Mouse (Mus musculus): ENCODE results near the gene Aox1. TPM values are rescaled to one million over a fixed set of nuclear protein-coding genes. Genes with fewer than 3 reads are reported as not detected.
"Not testable (repeated sequence)": the region's sequence is repeated elsewhere in the genome, so short reads cannot be mapped to it uniquely, and the experiment has no call there.

Aox1 gene
- 1 to 10 TPM; 1.6 to 1.7 TPM for total RNA-seq (2021)
- long read RNA-seq, experiment 1 = 0 reads
- long read RNA-seq, experiment 2 = 0 reads

DNA sequence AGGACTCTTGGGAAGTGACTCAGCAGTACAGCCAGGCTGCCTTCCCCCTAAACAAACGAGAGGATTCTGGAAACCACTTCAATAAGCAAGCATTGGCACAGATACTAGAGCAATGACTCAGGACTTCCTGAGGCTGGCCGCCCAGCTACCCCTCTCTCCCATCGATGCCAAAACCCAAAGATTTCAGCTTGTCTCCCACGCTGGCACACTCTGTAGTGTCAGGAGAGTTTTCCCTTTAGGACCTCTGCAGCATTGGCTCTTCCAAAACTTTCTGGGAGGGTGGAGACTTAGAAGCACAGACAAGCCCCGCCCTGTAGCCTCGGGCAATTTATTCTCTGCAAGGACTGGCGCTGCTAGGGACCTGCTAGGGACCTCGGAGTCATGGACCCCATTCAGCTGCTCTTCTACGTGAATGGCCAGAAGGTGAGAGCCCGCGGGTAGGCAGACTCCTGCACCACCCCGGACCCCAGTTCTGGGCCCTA is at the start of gene Aox1:
TSS of gene Aox1 (plus strand) at position 296 of the 482 bp plus-strand sequence.
- DNase-seq (ENCODE audit: low spot score in 2 of 2) = peak; percentile 14 to 17
- intact Hi-C loops (cut with DNase I) = loop anchor here (5.0 kb wide), 1 partner anchor 602 kb away; no protein-coding TSS in a partner anchor

DNA sequence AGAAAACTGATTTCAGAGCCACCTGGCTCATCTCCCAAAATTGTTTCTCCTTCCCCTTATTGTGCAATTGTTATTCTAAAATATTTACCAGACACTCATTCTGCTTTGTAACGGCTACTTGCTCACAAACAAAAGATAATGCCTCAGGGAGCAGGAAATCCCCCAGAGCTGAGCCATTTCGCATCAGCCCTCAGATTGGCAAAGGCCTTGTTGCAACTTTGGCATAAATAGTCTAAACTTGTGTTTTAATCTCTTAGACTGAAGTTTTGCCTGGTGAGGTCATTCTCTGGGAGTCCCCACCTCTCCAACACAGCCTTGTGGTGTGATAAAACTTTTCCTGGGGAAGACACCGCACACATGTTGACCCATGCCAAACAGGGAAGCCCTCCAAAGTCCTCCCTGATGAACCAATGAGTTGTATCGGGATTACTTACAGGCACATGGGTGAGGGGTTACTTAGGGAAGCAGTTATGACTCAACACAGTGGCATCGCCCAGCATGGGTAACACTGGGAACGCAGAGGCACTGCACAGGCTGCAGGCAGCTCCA is 40.6 kb upstream of the Aox1 start:
- DNase-seq (ENCODE audit: low spot score in 2 of 2) = no peak
- intact Hi-C loops (cut with DNase I) = no loop called here

DNA sequence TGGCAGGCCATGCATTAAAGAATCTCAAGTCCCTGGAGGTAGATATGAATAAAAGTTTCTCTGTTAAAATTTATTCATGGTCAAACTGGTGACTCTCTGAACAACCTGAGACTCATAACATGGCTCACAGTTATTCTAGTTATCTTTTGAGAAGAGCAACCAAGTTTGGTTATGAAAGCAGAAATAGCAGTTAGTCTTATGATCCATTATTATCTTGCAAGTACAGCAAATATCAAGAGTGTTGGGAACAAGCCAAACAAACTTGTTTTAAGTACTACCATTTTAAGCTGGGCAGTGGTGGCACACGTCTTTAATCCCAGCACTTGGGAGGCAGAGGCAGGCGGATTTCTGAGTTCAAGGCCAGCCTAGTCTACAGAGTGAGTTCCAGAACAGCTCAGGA is 38.5 kb upstream of the Aox1 start:
- no peak for DNase-seq (ENCODE audit: low spot score in 2 of 2)
- intact Hi-C loops (cut with DNase I) = no loop called here

DNA sequence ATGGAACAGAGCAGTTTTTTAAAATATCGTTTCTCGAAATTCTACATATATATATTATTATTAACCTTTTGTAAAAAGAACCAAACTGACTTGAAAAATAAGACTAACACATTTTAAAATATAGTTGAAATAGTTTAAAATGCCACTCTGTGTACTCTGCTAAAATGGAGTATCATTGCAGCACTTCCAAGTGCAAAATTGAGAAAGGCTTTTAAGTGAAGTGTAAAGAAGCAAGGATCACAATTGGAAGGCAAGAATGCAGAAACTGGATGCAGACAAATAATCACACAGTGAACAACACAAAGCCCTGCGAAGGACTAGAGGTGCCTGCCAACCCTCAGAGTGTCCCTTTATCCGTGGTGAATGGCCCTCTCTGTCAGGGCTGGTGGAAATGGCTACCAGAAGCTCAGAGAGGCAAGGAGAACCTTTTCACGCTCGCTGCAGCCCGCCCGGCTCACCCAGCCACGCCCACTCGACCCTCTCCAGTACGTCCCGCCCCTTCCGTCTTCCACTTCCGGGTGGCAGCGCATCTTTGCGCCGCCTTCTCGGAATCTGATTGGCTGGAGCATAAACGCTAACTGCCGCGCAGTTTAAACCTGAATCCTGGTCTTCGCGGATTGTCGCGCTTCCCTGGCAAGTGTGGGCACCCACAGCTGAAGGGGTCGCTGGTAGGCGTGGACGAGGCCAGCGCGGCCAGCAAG is 34.1 kb upstream of the Aox1 start, which contains the start of gene Sgo2a:
TSS of gene Sgo2a (plus strand) at position 540 of the 701 bp plus-strand sequence.
- DNase-seq (ENCODE audit: low spot score in 2 of 2) = peak; percentile 90 to 93
- intact Hi-C loops (cut with DNase I) = no loop called here

DNA sequence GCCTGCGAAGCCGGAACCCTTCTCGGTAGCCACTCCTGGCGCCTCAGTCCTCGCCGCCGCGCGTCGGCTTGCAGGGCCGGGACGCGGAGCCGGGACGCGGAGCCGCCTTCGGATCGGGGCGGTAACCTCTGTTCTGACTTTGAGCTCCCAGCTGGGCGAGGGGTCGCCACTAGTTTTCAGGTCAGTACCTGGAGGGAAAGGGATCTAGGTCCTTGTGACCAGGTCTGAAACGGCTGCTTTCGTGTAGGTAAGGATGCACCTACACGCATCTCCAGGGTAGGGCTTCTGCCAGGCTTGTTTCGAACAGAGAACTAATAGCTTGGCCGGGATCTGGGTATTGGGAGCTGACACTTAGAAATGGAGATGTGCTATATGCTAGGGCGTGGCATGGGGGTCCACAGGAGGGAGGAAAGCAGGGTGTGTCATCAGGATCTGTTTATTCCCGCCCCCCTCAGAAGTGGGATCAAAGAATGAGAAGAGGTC is 33.6 kb upstream of the Aox1 start:
- intact Hi-C loops (cut with DNase I) = no loop called here
- no peak for DNase-seq (ENCODE audit: low spot score in 2 of 2)

DNA sequence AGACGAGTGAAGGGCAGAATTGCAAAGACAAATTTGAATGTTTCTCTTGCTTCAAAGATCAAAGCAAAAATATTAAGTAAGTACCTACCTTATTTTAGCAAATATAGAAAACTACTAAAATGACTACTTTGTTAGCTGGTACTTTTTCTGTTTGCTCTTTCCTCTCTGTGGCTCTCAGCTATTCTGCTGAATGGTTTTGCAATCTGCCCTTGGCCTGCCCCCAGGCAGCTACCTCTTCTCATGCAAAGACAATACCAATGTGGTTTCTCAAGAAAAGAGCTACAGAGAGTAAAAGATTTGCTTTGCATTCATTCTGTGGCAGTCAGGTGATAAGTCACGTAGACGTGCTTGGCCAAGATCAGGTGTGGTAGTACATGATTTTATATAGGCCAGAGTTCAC is 31.6 kb upstream of the Aox1 start:
- DNase-seq (ENCODE audit: low spot score in 2 of 2) = no peak
- intact Hi-C loops (cut with DNase I) = no loop called here

DNA sequence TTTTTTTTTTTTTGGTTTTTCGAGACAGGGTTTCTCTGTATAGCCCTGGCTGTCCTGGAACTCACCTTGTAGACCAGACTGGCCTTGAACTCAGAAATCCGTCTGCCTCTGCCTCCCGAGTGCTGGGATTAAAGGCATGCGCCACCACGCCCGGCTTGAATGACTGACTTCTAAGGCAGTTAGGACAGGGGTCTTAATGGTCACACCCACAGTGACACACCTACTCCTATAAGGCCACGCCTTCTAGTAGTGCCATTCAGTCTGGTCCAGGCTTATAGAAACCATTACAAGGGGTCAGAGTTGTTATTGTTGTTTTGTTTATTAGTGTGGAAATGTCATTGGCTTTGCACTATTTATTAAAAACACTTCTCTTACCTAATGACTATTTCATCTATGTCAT is 23.3 kb upstream of the Aox1 start:
- intact Hi-C loops (cut with DNase I) = not testable (repeated sequence)

DNA sequence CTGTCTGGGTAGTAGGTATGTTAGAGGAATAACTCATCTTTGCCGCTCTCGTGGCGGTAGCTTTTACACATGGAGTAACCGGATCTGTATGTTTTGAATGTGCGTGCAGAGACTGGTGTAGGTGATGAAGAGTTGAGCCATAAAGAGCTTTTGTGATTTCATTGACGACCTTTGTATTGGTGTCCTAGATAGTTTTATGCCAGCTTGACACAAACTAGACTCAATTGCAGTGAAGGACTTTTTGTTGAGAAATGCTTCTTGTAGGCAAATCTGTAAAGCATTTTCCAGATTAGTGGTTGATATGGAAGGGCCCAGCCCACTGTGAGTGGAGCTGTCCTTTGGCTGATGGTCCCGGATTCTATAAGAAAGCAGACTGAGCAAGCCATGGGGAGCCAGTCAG is 10.9 kb upstream of the Aox1 start, which contains the start of gene Kctd18:
TSS of gene Kctd18 (minus strand) at position 101 of the 400 bp plus-strand sequence.
- intact Hi-C loops (cut with DNase I) = no loop called here
- no peak for DNase-seq (ENCODE audit: low spot score in 2 of 2)

More for the DNA sequence above, 23.3 kb upstream of the Aox1 start:
- not testable (repeated sequence) for DNase-seq (ENCODE audit: low spot score in 2 of 2)

DNA sequence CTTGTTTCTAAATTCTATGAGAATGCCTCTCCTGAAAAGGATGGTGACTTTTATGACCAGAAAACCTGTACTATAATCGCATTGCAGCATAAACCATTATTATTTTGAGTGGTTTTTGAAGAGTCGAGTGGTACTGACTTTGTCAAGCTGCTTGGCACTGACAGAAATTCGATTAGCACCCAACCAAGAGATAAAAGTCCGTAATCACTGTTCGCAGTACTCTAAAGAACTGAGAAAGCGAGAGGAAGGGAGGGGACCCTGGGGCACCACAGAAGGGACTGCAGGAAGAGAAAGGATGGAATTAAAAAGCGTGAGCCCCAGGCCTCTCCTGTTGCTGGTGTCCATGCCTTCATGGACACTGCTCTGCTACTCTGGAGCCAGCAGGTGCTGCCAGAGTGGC is 2.0 kb upstream of the Aox1 start:
- intact Hi-C loops (cut with DNase I) = no loop called here
- no peak for DNase-seq (ENCODE audit: low spot score in 2 of 2)

DNA sequence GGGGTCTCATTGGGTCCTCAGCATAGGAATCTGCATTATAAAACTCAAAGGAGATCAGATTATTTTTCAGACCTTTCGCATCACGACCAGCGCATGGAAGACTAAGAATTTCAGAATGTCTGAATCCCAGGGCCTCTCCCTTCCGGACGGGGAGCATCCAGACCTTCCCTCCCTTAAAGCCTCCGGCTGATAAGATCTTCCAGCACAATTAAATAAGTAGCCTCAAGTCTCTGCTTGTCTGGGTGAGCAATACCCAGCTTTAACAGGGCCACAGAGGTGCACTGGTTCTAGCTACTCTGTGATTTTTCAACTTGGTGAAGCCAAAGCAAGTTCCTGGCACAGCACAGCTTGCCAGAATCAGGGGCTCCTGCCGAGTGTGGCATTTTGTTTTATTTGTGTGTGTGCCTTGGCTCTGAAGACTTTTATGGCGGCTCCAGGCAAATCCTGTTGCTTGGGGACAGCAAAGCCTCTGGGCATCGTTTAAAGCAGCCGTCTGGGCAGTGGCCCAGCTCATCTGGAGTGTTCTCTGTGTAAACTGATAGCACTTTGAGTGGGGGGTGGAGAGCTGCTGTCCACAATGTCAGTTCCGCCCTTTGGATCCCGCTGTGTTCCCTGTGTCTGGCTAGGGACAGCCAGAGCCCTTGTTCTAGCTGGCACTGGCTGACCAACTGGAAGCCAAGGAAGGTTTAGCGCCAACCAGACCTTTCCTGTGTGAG is 583 bp downstream of the Aox1 start:
- intact Hi-C loops (cut with DNase I) = loop anchor here (5.0 kb wide), 1 partner anchor 603 kb away; no protein-coding TSS in a partner anchor

DNA sequence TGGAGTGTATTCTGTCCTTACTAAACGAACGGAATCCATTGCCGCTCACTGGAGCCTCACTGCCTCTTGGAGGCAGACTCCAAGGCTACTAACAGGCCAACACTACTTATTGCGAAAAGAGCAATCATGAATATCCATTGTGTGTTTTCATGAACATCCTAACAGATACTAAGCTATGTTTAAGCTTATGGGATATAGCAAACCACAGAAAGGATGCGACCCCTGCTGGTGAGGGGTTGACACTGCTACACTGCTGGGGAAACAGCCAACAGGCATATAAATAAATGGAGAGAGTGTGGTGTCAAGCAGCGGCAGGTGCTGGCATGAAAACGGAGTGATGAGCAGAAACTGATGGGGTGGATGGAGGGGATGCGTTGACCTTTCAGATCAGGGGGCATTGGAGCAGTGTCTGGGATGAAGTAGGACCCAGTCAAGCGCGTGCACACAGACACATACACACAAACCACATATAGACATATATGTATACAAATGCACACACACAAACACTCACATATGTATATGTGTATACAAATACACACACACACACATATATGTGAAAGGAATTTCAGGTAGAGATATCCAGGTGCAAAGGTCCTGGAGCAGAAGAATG is 1.5 kb downstream of the Aox1 start:
- intact Hi-C loops (cut with DNase I) = loop anchor here (5.0 kb wide), 1 partner anchor 604 kb away; no protein-coding TSS in a partner anchor
- peak; percentile 51 to 60 for DNase-seq (ENCODE audit: low spot score in 2 of 2)

More for the DNA sequence above, 583 bp downstream of the Aox1 start:
- peak; percentile 46 to 53 for DNase-seq (ENCODE audit: low spot score in 2 of 2)

DNA sequence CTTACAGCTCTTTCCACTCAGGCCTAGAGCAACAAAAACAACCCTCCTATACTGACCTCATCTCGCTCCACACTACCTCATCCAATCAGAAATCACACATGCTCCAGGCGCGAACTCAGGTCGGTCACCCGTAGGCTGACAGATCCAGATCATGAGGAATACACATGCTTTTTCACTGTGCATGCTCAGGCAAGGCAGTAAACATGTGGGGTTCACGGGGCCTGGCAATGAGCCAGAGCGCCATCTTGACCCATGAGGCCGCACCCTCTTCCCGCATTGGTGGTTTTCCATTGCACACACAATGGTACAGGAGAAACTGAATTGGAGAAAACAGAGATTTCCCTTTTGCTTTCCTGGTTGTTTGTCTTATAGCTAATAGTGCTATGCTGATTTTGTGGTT is 7.6 kb downstream of the Aox1 start:
- DNase-seq (ENCODE audit: low spot score in 2 of 2); intact Hi-C loops (cut with DNase I): not testable (repeated sequence)

DNA sequence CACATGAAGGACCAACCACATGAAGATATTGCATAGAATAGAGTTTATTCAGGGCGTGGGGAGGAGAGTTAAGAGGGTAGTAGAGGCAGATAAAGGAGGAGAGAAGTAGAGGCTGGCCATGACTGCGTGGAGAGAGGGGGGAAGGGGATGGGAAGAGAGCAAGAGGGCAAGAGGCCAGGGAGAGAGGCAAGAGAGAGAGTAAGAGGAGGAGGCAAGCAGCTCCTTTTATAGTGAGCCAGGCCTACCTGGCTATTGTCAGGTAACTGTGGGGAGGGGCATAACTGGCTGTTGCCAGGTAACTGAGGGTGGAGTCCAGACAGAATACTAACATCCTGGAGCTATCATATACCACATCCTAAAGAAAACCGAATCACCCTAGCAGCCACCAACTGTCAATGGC is 15.3 kb downstream of the Aox1 start:
- intact Hi-C loops (cut with DNase I) = no loop called here
- DNase-seq (ENCODE audit: low spot score in 2 of 2) = no peak

DNA sequence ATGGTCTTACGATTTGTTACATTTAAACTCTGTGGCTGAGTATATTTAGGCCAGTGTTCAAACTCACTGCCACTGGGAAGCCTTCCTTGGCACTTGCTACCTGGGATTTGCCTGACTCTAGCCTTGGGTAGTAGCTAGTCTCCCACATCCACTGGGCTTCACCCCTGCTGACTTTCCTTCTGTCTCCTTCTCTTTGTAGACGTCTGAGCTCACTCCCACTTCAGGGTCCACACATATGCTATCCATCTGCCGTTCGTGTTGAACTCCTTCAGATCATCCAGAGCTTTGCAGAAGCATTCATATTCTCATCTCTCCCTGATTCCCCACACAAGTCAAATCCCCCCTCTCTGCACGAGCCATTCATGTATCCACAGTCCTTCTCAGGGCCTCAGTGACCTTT is 15.8 kb downstream of the Aox1 start:
- intact Hi-C loops (cut with DNase I) = no loop called here
- no peak for DNase-seq (ENCODE audit: low spot score in 2 of 2)

DNA sequence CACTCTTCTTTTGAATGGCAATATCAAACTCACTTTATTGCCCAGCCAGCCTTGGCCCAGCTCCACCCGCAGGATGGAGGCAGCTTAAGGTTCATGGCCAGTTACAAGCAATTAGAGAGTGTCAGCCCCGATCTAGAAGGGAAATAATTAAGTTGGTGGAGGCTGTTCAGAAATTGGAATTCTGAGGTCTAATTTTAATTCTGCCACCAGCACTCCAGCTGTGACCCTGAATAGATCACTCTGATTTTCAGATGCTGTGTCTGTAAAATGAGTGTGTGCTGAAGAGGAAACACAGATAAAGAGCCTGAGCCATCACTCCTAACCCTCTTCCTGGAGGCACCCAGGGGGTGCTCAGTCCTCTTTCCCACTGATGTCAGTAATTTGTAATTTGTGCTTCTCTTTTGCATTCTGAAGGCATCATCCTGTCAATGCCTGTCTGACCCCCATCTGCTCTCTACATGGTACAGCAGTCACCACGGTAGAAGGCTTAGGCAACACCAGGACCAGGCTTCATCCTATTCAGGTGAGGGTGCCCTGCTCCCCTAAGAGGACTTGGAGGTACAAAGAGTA is 17.1 kb downstream of the Aox1 start:
- no peak for DNase-seq (ENCODE audit: low spot score in 2 of 2)
- intact Hi-C loops (cut with DNase I) = no loop called here

DNA sequence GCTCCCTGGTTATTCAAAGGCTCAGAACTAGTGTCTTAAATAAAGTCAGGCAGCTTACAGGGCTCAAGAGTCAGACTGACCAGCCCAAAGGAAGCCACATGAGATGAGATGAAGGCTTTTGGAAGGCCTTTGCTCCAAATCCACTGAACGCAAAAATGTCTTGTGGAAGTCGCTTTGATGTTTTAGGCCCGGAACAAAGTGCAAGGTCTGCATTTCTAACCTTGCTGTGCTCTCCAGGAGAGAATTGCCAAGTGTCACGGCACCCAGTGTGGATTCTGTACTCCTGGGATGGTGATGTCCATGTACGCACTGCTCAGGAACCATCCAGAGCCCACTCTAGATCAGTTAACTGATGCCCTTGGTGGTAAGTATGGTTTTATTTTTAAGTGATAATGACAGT is 19.4 kb downstream of the Aox1 start:
- intact Hi-C loops (cut with DNase I) = no loop called here

DNA sequence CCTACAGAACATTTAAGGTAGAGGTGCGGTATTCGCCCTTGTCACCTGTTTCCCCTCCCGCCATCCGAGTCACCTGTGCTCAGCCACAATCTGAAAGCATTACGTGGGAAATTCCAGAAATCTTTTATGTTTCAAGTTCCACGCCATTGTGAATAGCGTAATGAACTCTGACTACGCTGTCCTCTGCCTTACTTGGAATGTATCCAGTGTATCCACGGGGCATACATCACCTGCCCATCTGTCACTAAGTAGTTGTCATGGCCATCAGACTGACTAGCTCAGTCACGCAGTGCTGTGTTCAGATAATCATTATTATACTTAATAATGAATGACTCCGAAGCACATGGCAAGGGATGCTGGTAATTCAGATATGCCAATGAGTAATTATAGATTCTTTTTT is 25.9 kb downstream of the Aox1 start:
- intact Hi-C loops (cut with DNase I) = no loop called here
- no peak for DNase-seq (ENCODE audit: low spot score in 2 of 2)

More for the DNA sequence above, 19.4 kb downstream of the Aox1 start:
- DNase-seq (ENCODE audit: low spot score in 2 of 2) = no peak

DNA sequence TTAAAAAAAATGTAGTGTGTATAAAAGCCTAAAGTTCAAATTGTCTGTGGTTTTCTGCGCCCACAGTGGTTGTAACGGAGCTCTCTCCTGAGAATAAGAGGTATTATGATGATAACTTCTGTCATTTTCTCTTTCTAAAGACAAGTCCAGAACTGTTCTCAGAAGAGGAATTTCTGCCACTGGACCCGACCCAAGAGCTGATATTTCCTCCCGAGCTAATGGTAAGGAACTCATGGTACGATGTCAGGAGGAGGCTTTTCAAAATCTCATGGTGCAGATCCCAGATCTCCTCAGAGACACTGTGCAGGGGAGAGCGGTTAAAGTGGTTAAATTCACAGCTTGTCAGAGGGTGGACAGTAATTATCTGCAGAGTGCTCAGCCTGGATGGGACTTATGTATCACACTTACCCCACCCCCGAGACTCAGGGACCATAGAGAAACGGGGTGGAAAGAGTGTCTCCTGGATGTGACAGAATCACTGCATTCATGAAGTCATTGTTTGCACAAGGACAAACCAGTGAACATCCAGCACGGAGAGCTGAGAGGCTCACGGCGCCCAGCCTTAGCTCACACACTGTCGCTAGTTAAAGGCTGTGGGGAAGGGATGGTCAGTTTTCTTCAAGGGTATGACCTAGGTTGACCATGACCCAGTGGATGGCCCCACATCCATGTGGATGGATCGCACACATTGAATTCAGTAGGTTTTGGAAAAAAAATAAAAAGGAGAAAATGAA is 26.5 kb downstream of the Aox1 start:
- DNase-seq (ENCODE audit: low spot score in 2 of 2) = no peak
- intact Hi-C loops (cut with DNase I) = no loop called here

DNA sequence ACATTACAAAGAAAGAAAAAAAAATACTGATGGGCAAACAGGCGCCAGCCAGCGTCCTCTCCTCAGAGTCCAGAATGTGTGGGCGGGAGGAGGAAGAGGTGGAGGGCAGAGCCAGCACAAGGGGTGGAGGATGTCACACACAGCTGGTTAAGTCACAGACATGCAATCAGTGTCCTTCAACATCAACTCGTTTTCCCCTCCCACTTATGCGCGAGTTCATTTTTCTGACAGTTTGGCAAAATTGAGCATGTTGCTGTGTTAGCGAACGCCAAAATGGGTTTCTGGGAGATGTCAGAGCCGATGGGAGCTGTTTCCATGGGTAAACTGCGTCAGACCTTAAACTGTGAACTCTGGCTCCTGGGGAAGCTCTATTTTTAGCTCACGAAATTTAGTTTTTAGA is 27.2 kb downstream of the Aox1 start:
- intact Hi-C loops (cut with DNase I) = no loop called here
- no peak for DNase-seq (ENCODE audit: low spot score in 2 of 2)

All from left cerebral cortex, postnatal 14 days (tissue).